Mouse (Mus musculus) neural tube, embryonic 11.5 days (tissue): ENCODE data around the gene Henmt1. TPM values are rescaled to one million over a fixed set of nuclear protein-coding genes. Genes with fewer than 3 reads are reported as not detected.

Experiments
- ATAC-seq: fragments of 200-750 bp; cut with Nextera tagmentation; 2 replicates; pipeline ENCODE4 v1.8.0; 2017; ENCODE audit warnings: moderate number of reproducible peaks, mild to moderate bottlenecking, moderate TSS enrichment, moderate library complexity; ENCODE audit not compliant: insufficient read depth, low FRiP score, low TSS enrichment
- DNase-seq: peaks from one replicate; pipeline ENCODE4 v3.0.0-alpha.2; 2015; ENCODE audit warnings: low spot score
- H3K27ac ChIP-seq: fragments of 300-500 bp; sonication (generic); 2 replicates; pipeline ENCODE4 v1.5.1; 2014; ENCODE audit warnings: low read depth, mild to moderate bottlenecking, low read length
- H3K27me3 ChIP-seq: fragments of 300-500 bp; sonication (generic); 2 replicates; pipeline ENCODE4 v1.6.1; 2014; ENCODE audit warnings: mild to moderate bottlenecking, low read length, mixed read lengths; ENCODE audit not compliant: control insufficient read depth, insufficient read depth
- H3K36me3 ChIP-seq: fragments of 300-500 bp; sonication (generic); 2 replicates; pipeline ENCODE4 v1.6.1; 2014; ENCODE audit warnings: mild to moderate bottlenecking, low read length, moderate library complexity, mixed read lengths; ENCODE audit not compliant: control insufficient read depth, insufficient read depth
- H3K4me1 ChIP-seq: fragments of 300-500 bp; sonication (generic); 2 replicates; pipeline ENCODE4 v1.6.1; 2014; ENCODE audit warnings: low read length, mixed read lengths; ENCODE audit not compliant: control insufficient read depth, insufficient read depth
- H3K4me2 ChIP-seq: fragments of 300-500 bp; sonication (generic); 2 replicates; pipeline ENCODE4 v1.6.1; 2014; ENCODE audit warnings: low read depth, mild to moderate bottlenecking, moderate library complexity
- H3K4me3 ChIP-seq: fragments of 300-500 bp; sonication (generic); 2 replicates; pipeline ENCODE4 v1.5.1; 2014; ENCODE audit warnings: low read depth, low read length
- H3K9ac ChIP-seq: fragments of 300-500 bp; sonication (generic); 2 replicates; pipeline ENCODE4 v1.6.1; 2014; ENCODE audit warnings: mild to moderate bottlenecking, low read length
- H3K9me3 ChIP-seq: fragments of 300-500 bp; sonication (generic); 2 replicates; pipeline ENCODE4 v1.6.1; 2016; ENCODE audit warnings: low read length; ENCODE audit not compliant: control insufficient read depth
- WGBS: fragments of 180-500 bp; shearing (Covaris S2); extraction: QIAGEN DNeasy Blood & Tissue Kit; methylation state at CpG from one replicate; pipeline ENCODE4 v1.1.7; 2014; 5-methylcytosine and 5-hydroxymethylcytosine counted together
- polyA plus RNA-seq: library from polyadenylated mRNA; unstranded; fragments of >200 nt; fragmentation: Nextera tagmentation; extraction: Ambion mirVana; gene quantifications from 2 replicates; pipeline ENCODE4 v1.2.1, GENCODE M21; 2014

Gene Henmt1
- polyA plus RNA-seq: 0.58 and 0.81 TPM in 2 replicates

- Histone ChIP-seq H3K9me3 (no peaks in the 10 kb centered on the region), H3K27me3 (no peaks in the 10 kb centered on the region), H3K4me3 (peak within 1 kb of the TSS; percentile 15; the same call in 1 of the 2 replicates), H3K9ac (no peak within 1 kb of the TSS), H3K4me2 (peak within 1 kb of the TSS; percentile 34), H3K27ac (no peak within 1 kb of the TSS), H3K36me3 (no peaks in the 10 kb centered on the region), H3K4me1 (no peaks in the 10 kb centered on the region)
- ATAC-seq: no peak
- DNase-seq: no peak
- 86% methylated on average over 5 of the region's 5 CpGs for WGBS
These were observed at the start of gene Henmt1 for GRCm38 (mm10) chr3:108939573-108939972. TSS of gene Henmt1 (plus strand) at chr3:108939873.

- ATAC-seq: no peak
- DNase-seq: no peak
- 97% methylated on average over 1 of the region's 1 CpGs for WGBS
- Histone ChIP-seq H3K9me3 (no peaks in the 10 kb centered on the region), H3K9ac (no peak within 1 kb of the TSS), H3K4me2 (no peak within 1 kb of the TSS), H3K27me3 (no peaks in the 10 kb centered on the region), H3K36me3 (no peaks in the 10 kb centered on the region), H3K4me1 (peaks cover 6% of the 10 kb centered on the region; the same call in 1 of the 2 replicates), H3K27ac (no peak within 1 kb of the TSS), H3K4me3 (no peak within 1 kb of the TSS)
These were observed 49.8 kb upstream of the Henmt1 start, which contains the start of gene Fndc7 for GRCm38 (mm10) chr3:108889908-108890307. TSS of gene Fndc7 (minus strand) at chr3:108890008.

GRCm38 (mm10) chr3:108892080-108892479 lies 47.6 kb upstream of the Henmt1 start:
- no peaks in the 10 kb centered on the region for H3K36me3 ChIP-seq
- no peak overlapping the region for H3K27ac ChIP-seq
- 90% methylated on average over 1 of the region's 1 CpGs for WGBS
- no peak overlapping the region for H3K4me2 ChIP-seq
- H3K9ac ChIP-seq: no peak overlapping the region
- no peak for DNase-seq
- H3K4me3 ChIP-seq: no peak overlapping the region
- no peaks in the 10 kb centered on the region for H3K27me3 ChIP-seq
- ATAC-seq: no peak
- no peaks in the 10 kb centered on the region for H3K4me1 ChIP-seq
- H3K9me3 ChIP-seq: no peaks in the 10 kb centered on the region

- no peak for ATAC-seq
- no peaks in the 10 kb centered on the region for H3K36me3 ChIP-seq
- no peaks in the 10 kb centered on the region for H3K9me3 ChIP-seq
- DNase-seq: no peak
- H3K9ac ChIP-seq: no peak overlapping the region
- H3K4me1 ChIP-seq: no peaks in the 10 kb centered on the region
- H3K27me3 ChIP-seq: no peaks in the 10 kb centered on the region
- no peak overlapping the region for H3K4me3 ChIP-seq
- H3K4me2 ChIP-seq: no peak overlapping the region
- H3K27ac ChIP-seq: no peak overlapping the region
- WGBS: 71% methylated on average over 4 of the region's 4 CpGs
These were observed 46.8 kb upstream of the Henmt1 start for GRCm38 (mm10) chr3:108892914-108893313.

GRCm38 (mm10) chr3:108898640-108899039 lies 41.0 kb upstream of the Henmt1 start:
- no peak overlapping the region for H3K4me2 ChIP-seq
- peaks cover 2% of the 10 kb centered on the region; the same call in 1 of the 2 replicates for H3K36me3 ChIP-seq
- H3K9ac ChIP-seq: no peak overlapping the region
- H3K4me3 ChIP-seq: no peak overlapping the region
- H3K4me1 ChIP-seq: no peaks in the 10 kb centered on the region
- 93% methylated on average over 4 of the region's 4 CpGs for WGBS
- H3K27ac ChIP-seq: no peak overlapping the region
- no peak for ATAC-seq
- no peak for DNase-seq
- H3K27me3 ChIP-seq: no peaks in the 10 kb centered on the region
- no peaks in the 10 kb centered on the region for H3K9me3 ChIP-seq

- no peak overlapping the region for H3K27ac ChIP-seq
- no peaks in the 10 kb centered on the region for H3K27me3 ChIP-seq
- H3K4me1 ChIP-seq: no peaks in the 10 kb centered on the region
- H3K9me3 ChIP-seq: no peaks in the 10 kb centered on the region
- no peak overlapping the region for H3K4me3 ChIP-seq
- WGBS: 85% methylated on average over 3 of the region's 3 CpGs
- peaks cover 13% of the 10 kb centered on the region for H3K36me3 ChIP-seq
- H3K4me2 ChIP-seq: no peak overlapping the region
- ATAC-seq (no peak), DNase-seq (no peak)
- no peak overlapping the region for H3K9ac ChIP-seq
These were observed 39.5 kb upstream of the Henmt1 start for GRCm38 (mm10) chr3:108900147-108900546.

GRCm38 (mm10) chr3:108900681-108901080 lies 39.0 kb upstream of the Henmt1 start:
- no peaks in the 10 kb centered on the region for H3K4me1 ChIP-seq
- H3K27me3 ChIP-seq: no peaks in the 10 kb centered on the region
- peaks cover 13% of the 10 kb centered on the region for H3K36me3 ChIP-seq
- no peak for ATAC-seq
- H3K27ac ChIP-seq: no peak overlapping the region
- no peak for DNase-seq
- no peak overlapping the region for H3K4me2 ChIP-seq
- no peak overlapping the region for H3K9ac ChIP-seq
- H3K9me3 ChIP-seq: no peaks in the 10 kb centered on the region
- WGBS: 82% methylated on average over 5 of the region's 5 CpGs
- no peak overlapping the region for H3K4me3 ChIP-seq

- 60% methylated on average over 2 of the region's 2 CpGs for WGBS
- Histone ChIP-seq H3K4me2 (no peak overlapping the region), H3K27me3 (no peaks in the 10 kb centered on the region), H3K4me3 (no peak overlapping the region), H3K36me3 (peaks cover 13% of the 10 kb centered on the region), H3K27ac (no peak overlapping the region), H3K9ac (no peak overlapping the region), H3K4me1 (no peaks in the 10 kb centered on the region), H3K9me3 (no peaks in the 10 kb centered on the region)
- DNase-seq: no peak
- ATAC-seq: no peak
These were observed 37.6 kb upstream of the Henmt1 start for GRCm38 (mm10) chr3:108902038-108902437.

- no peak overlapping the region for H3K4me3 ChIP-seq
- H3K27ac ChIP-seq: no peak overlapping the region
- no peak overlapping the region for H3K4me2 ChIP-seq
- no peak for ATAC-seq
- 93% methylated on average over 6 of the region's 6 CpGs for WGBS
- no peaks in the 10 kb centered on the region for H3K27me3 ChIP-seq
- peaks cover 13% of the 10 kb centered on the region for H3K36me3 ChIP-seq
- no peaks in the 10 kb centered on the region for H3K4me1 ChIP-seq
- no peak for DNase-seq
- H3K9me3 ChIP-seq: no peaks in the 10 kb centered on the region
- no peak overlapping the region for H3K9ac ChIP-seq
These were observed 36.7 kb upstream of the Henmt1 start for GRCm38 (mm10) chr3:108902934-108903333.
